Mouse (Mus musculus) kidney, embryonic 14.5 days (tissue): Measurements from ENCODE around the gene Surf2. TPM values are rescaled to one million over a fixed set of nuclear protein-coding genes. Genes with fewer than 3 reads are reported as not detected.
A peak's percentile ranks its signal among the peaks of the same experiment; 100 is the strongest.

Experiments used
- ATAC-seq: fragments of 200-750 bp; cut with Nextera tagmentation; 2 replicates; pipeline ENCODE4 v1.8.0; 2017; ENCODE audit warnings: moderate number of reproducible peaks, mild to moderate bottlenecking, moderate TSS enrichment, moderate library complexity; ENCODE audit not compliant: low FRiP score, low TSS enrichment
- H3K27ac ChIP-seq: fragments of 300-500 bp; sonication (generic); 2 replicates; pipeline ENCODE4 v1.5.1; 2014; ENCODE audit warnings: low read depth, mild to moderate bottlenecking, low read length, moderate library complexity, mixed read lengths
- H3K27me3 ChIP-seq: fragments of 300-500 bp; sonication (generic); 2 replicates; pipeline ENCODE4 v1.6.1; 2014; ENCODE audit warnings: mild to moderate bottlenecking, low read length; ENCODE audit not compliant: control insufficient read depth, insufficient read depth
- H3K36me3 ChIP-seq: fragments of 300-500 bp; sonication (generic); 2 replicates; pipeline ENCODE4 v1.6.1; 2014; ENCODE audit warnings: low read length, mixed read lengths; ENCODE audit not compliant: control insufficient read depth, insufficient read depth
- H3K4me1 ChIP-seq: fragments of 300-500 bp; sonication (generic); 2 replicates; pipeline ENCODE4 v1.6.1; 2014; ENCODE audit warnings: low read length, mixed read lengths; ENCODE audit not compliant: control insufficient read depth, insufficient read depth
- H3K4me2 ChIP-seq: fragments of 300-500 bp; sonication (generic); replicated peaks from 2 replicates; pipeline ENCODE4 v1.6.1; 2014; ENCODE audit warnings: low read depth, mild to moderate bottlenecking, low read length
- H3K4me3 ChIP-seq: fragments of 300-500 bp; sonication (generic); 2 replicates; pipeline ENCODE4 v1.5.1; 2014; ENCODE audit warnings: mild to moderate bottlenecking, low read length
- H3K9ac ChIP-seq: fragments of 300-500 bp; sonication (generic); 2 replicates; pipeline ENCODE4 v1.6.1; 2014; ENCODE audit warnings: low read depth, mild to moderate bottlenecking, low read length, moderate library complexity
- H3K9me3 ChIP-seq: fragments of 300-500 bp; sonication (generic); 2 replicates; pipeline ENCODE4 v1.6.1; 2016; ENCODE audit warnings: low read length; ENCODE audit not compliant: control insufficient read depth
- WGBS: fragments of 180-500 bp; shearing (Covaris S2); extraction: QIAGEN DNeasy Blood & Tissue Kit; methylation state at CpG from one replicate; pipeline ENCODE4 v1.1.7; 2014; 5-methylcytosine and 5-hydroxymethylcytosine counted together
- polyA plus RNA-seq: library from polyadenylated mRNA; unstranded; fragments of >200 nt; fragmentation: Nextera tagmentation; extraction: Ambion mirVana; gene quantifications from 2 replicates; pipeline ENCODE4 v1.2.1, GENCODE M21; 2014

Gene Surf2
- polyA plus RNA-seq, 1 experiment from 2014 or later, result 40.1 TPM

DNA sequence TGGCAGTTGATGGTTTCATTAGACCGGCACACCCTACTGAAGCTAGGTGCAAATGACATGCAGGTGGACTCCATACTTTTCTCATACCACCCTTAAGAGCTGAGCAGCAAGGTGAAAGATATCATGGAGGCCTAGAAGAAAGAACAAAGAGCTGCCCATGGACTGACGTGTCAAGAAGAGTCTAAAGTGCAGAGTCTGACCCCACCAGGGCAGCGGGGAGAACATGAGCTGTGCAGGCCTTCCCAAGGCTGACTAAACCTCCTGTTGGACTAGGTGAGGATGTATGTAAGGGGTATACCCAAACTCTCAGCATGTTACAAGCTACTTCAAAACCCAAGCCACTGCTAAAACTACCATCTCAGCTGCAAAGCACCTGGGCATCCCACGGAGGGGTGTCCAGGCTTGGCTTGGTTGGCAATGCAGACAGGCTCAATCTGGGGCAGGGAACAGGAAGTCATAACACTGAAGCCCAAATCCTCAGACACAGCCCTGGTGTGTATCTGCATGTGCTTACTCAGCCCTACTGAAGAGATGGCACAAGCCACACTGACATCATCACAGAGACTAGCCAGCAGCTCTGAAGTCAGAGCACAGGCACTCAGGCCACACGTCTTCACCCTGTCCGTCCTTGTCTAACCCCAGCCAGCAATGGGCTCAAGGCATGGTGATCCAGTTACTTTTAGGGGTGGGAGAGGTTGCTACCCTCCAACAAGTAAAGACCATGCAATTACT, 11.7 kb downstream of the Surf2 start:
- Histone ChIP-seq H3K4me2 (no peak overlapping the region), H3K27ac (no peak overlapping the region), H3K36me3 (peaks cover 78% of the 10 kb centered on the region), H3K9me3 (no peaks in the 10 kb centered on the region), H3K9ac (0 out of 2 replicates have a peak overlapping the region, but pooled peaks have one; percentile 7), H3K27me3 (no peaks in the 10 kb centered on the region), H3K4me3 (no peak overlapping the region), H3K4me1 (peaks cover 17% of the 10 kb centered on the region; the same call in 1 of the 2 replicates)
- no peak for ATAC-seq
- 88% methylated on average over 6 of the region's 6 CpGs for WGBS

DNA sequence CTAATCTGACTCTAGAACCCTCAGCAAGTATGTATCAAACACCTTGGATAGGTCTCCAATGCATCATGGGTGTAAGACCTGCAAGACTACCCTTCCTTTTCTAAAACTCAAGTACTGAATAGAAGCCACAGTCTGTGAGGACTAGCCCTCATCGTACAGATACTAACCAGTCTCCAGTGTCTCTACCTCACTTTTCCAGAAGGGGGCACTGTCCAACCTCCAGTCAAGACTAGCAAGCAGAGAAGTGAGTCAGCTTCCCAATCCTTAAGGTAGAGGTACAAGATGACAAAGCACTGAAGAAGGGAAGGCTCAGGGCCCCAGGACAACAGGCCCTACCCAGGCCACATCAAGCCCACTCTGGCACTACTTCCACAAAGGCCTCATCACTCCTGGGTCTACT, 14.2 kb downstream of the Surf2 start:
- H3K36me3 ChIP-seq, result peaks cover 53% of the 10 kb centered on the region
- H3K4me2 ChIP-seq, result no peak overlapping the region
- no peak overlapping the region for H3K4me3 ChIP-seq
- H3K4me1 ChIP-seq, result peaks cover 17% of the 10 kb centered on the region; the same call in 1 of the 2 replicates
- no peak for ATAC-seq
- H3K9ac ChIP-seq, result no peak overlapping the region
- no peak overlapping the region for H3K27ac ChIP-seq
- H3K9me3 ChIP-seq, result no peaks in the 10 kb centered on the region
- H3K27me3 ChIP-seq, result no peaks in the 10 kb centered on the region
- WGBS, result 52% methylated on average over 1 of the region's 1 CpGs

DNA sequence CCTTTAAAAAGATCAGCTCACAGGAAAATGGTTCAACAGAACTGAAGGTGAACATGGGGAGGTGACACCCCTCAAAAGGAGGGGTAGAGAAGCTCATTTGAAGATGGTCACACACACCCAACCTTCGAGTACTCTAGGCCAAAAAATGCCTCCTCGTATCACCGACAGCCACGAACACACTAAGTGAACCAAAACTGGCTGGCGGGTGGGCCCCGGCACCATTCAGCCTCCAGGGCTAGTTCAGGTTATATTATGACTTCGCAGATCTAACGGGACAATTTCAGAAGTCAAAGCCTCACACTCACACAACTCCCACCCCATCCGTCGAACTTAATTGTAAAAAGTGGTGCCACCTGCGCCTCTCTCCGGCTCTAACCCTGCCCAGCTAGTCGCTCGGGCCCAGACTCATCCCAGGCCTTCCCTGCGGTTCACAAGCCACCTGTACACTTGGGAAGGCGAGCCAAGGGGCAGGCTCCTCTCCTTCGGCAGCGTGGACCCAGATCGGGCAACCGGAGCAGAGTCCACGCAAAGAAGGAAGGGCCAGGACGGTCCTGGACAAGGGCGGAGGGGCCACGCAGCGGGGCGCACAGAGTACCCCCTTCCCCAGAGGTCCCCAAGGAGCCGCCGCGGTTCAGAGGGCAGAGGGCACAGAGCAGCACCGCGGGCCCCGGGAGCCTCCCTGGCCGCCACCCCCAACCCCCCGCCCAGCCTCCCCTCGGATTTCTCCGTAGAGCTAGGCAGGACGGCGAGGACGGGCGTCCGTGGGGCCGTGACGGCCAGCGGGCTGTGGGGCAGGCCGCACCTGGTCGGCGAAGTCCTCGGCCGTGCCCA, 16.5 kb downstream of the Surf2 start:
- under 1% methylated on average over 40 of the region's 49 CpGs for WGBS
- H3K36me3 ChIP-seq, result peaks cover 31% of the 10 kb centered on the region
- H3K9me3 ChIP-seq, result no peaks in the 10 kb centered on the region
- H3K27me3 ChIP-seq, result no peaks in the 10 kb centered on the region
- peak overlapping the region; percentile 63 for H3K4me2 ChIP-seq
- no peak; the same call in none of the 2 replicates for ATAC-seq
- peak overlapping the region; percentile 93 for H3K27ac ChIP-seq
- H3K4me3 ChIP-seq, result peak overlapping the region; percentile 99
- peak overlapping the region; percentile 99 for H3K9ac ChIP-seq
- H3K4me1 ChIP-seq, result peaks cover 17% of the 10 kb centered on the region; the same call in 1 of the 2 replicates

DNA sequence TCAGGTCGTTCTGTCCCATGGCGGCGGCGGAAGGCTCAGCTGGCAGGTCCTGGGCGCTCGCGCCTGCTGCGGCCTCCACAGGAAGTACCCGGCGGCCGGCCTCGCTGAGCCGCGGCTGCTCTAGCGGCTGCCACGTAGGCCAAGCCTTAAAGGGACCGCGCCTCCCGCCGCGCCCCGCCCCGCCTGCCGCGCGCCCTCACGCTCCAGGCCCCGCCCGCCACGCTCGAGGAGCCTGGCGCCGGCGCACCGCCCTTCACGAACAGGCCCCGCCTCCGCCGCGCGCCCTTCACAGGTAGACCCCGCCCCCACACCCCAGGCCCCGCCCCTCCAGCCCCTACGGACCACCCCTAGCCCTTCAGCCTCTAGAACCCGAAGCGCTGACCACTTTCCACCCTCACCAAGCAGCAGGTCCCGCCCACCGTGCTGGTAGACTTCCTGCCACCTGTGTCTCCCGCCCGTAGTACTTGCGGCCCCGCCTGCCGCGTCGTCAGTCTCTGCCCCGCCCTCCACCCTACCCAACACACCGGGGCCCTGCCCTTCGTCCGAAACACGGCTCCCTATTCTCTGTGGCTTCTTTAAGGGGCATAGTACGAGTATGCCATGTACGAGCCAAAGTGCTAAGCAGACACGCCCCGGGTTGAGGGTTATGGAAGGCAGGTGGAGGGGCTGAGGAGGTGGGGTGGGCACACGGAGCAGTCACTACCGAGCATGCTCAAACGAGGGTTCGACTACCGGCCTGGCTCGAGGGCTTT, 17.3 kb downstream of the Surf2 start, which contains the start of the genes Surf4 and Stkld1:
TSS of gene Surf4 (minus strand) at position 625 of the 752 bp plus-strand sequence.
TSS of gene Stkld1 (plus strand) at position 744 of the 752 bp plus-strand sequence.
- peak within 1 kb of the TSS; percentile 99 for H3K9ac ChIP-seq
- peak within 1 kb of the TSS; percentile 99 for H3K4me3 ChIP-seq
- WGBS, result under 1% methylated on average over 60 of the region's 70 CpGs
- H3K36me3 ChIP-seq, result peaks cover 23% of the 10 kb centered on the region
- H3K27me3 ChIP-seq, result no peaks in the 10 kb centered on the region
- peaks cover 17% of the 10 kb centered on the region; the same call in 1 of the 2 replicates for H3K4me1 ChIP-seq
- H3K4me2 ChIP-seq, result peak within 1 kb of the TSS; percentile 70
- peak; percentile 96 for ATAC-seq
- no peaks in the 10 kb centered on the region for H3K9me3 ChIP-seq
- peak within 1 kb of the TSS; percentile 93 for H3K27ac ChIP-seq

GRCm38 (mm10) chr2:26935286-26935685, 19.1 kb downstream of the Surf2 start:
- peaks cover 16% of the 10 kb centered on the region; the same call in 1 of the 2 replicates for H3K4me1 ChIP-seq
- H3K4me3 ChIP-seq, result no peak overlapping the region
- no peak overlapping the region for H3K9ac ChIP-seq
- ATAC-seq, result no peak
- no peaks in the 10 kb centered on the region for H3K9me3 ChIP-seq
- no peaks in the 10 kb centered on the region for H3K27me3 ChIP-seq
- H3K4me2 ChIP-seq, result no peak overlapping the region
- no peak overlapping the region for H3K27ac ChIP-seq
- WGBS, result 95% methylated on average over 2 of the region's 2 CpGs
- H3K36me3 ChIP-seq, result peaks cover 12% of the 10 kb centered on the region

- no peak overlapping the region for H3K4me2 ChIP-seq
- no peaks in the 10 kb centered on the region for H3K9me3 ChIP-seq
- no peak overlapping the region for H3K4me3 ChIP-seq
- 0 out of 2 replicates have a peak, but pooled peaks cover 1% of the 10 kb centered on the region for H3K36me3 ChIP-seq
- 71% methylated on average over 1 of the region's 1 CpGs for WGBS
- no peak overlapping the region for H3K9ac ChIP-seq
- ATAC-seq, result no peak
- no peak overlapping the region for H3K27ac ChIP-seq
- H3K4me1 ChIP-seq, result peaks cover 6% of the 10 kb centered on the region; the same call in 1 of the 2 replicates
- no peaks in the 10 kb centered on the region for H3K27me3 ChIP-seq
These were observed 20.3 kb downstream of the Surf2 start for GRCm38 (mm10) chr2:26936425-26936824.

DNA sequence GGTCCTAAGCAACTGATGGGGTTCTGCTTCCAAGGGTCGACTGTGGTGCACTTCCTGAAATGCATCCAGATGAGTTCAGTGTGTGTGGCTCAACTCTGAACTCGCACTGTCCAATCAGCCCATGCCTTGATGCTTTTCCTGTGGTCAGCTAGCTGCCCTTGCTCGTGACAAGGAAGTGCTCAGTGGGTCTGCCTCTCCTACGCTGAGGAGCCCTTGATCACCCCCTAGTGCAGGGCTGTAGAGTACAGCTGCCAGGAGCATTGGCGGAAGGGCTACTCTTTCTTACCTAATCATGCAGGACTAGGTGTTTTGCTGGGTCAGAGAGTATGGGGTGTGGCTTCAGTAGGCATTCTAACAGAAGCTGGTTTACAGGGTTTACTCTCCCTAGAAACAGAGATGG, 25.4 kb downstream of the Surf2 start:
- ATAC-seq, result no peak
- Histone ChIP-seq H3K4me2 (no peak overlapping the region), H3K27me3 (no peaks in the 10 kb centered on the region), H3K36me3 (no peaks in the 10 kb centered on the region), H3K4me3 (no peak overlapping the region), H3K4me1 (no peaks in the 10 kb centered on the region), H3K27ac (no peak overlapping the region), H3K9ac (no peak overlapping the region), H3K9me3 (no peaks in the 10 kb centered on the region)
- 37% methylated on average over 5 of the region's 5 CpGs for WGBS

- Histone ChIP-seq H3K9me3 (no peaks in the 10 kb centered on the region), H3K4me3 (no peak overlapping the region), H3K4me2 (no peak overlapping the region), H3K27me3 (no peaks in the 10 kb centered on the region), H3K27ac (no peak overlapping the region), H3K9ac (no peak overlapping the region), H3K36me3 (0 out of 2 replicates have a peak, but pooled peaks cover 3% of the 10 kb centered on the region), H3K4me1 (no peaks in the 10 kb centered on the region)
- 85% methylated on average over 3 of the region's 3 CpGs for WGBS
- ATAC-seq, result no peak
These were observed 27.1 kb downstream of the Surf2 start for GRCm38 (mm10) chr2:26943253-26943652.
